Mouse (Mus musculus) 3T3-L1 (cell line): ENCODE measurements around the gene Gdpd1.

Experiments used
- DNase-seq: peaks from one replicate; pipeline ENCODE4 v3.0.0-alpha.2; 2015; ENCODE audit warnings: low read depth, low spot score

Gdpd1 gene

GRCm38 (mm10) chr11:86992461-86992988, 81.3 kb downstream of the Gdpd1 start:
- DNase-seq: no peak

- no peak for DNase-seq
Observed at GRCm38 (mm10) chr11:86991241-86991640, 82.6 kb downstream of the Gdpd1 start.

GRCm38 (mm10) chr11:86990309-86990708, 83.6 kb downstream of the Gdpd1 start:
- no peak for DNase-seq

GRCm38 (mm10) chr11:86984990-86985389, 88.9 kb downstream of the Gdpd1 start:
- DNase-seq: no peak
